Mouse (Mus musculus) liver, postnatal 0 days (tissue): ENCODE data around the gene Cacfd1.

Experiments used
- CTCF ChIP-seq: sonication (generic); IDR thresholded peaks from 2 replicates; pipeline ENCODE4 v1.5.1; 2016; ENCODE audit warnings: antibody characterized with exemption, low read depth
- EP300 ChIP-seq: IDR thresholded peaks from 2 replicates; pipeline ENCODE4 v1.6.1; 2016; ENCODE audit warnings: antibody characterized with exemption, low read depth, mild to moderate bottlenecking

DNA sequence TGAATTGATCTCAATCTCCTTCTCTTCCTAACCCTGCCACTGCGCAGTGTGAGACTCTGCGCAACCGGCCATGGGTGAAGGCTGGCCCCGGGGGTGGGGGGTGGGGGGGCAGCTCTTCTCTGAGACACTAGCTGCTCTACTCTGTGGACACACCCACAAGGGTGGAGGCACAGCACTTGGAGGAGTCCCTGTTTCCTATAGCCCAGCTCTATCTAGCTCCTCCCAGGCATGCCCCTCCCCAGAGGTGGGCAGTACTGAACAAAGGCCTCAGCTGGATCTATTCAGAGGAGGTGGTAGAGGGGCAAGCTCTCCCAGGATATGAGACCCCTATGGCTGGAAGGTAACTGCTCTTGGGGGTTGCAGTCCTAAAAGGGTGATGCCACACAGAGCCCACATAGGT, 27.3 kb downstream of the Cacfd1 start:
- TF ChIP-seq EP300 = no peak
- no peak for TF ChIP-seq CTCF
